Mouse (Mus musculus): ENCODE measurements around the gene Enah.

DNA sequence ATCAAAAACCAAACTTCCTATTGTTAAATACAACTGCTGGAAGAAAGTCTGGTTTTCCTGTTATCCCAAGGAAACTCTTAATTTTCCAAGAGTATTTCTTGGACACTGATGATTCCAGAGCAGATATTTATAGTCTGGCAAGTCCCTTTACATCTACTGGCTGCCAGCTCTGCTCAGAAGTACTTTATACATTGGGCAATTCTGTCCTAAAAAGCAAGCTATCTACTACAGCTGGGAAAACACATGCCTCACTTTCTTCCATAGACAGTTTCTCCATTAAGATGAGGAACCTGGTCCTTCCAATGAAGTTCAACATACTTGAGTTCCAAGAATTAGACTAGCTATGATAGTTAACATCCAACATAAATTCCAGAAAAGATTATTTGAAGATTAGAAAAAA lies 44.9 kb downstream of the Enah start:
- no peak for TF ChIP-seq GATA1 (IDR thresholded peaks at IDR 0.05; ENCODE audit: low read length)
- no peak for TF ChIP-seq TAL1 (IDR thresholded peaks at IDR 0.05; ENCODE audit: low read length)

Measured in erythroblast, embryonic 14.5 days (primary cell).